In genomic region chr17:63798961-63799531, GRCm38 (mm10) we compare ENCODE assay signal across 27 mouse cellular contexts.
DNase-seq lines count a peak whose midpoint lies in the region; ATAC-seq and TF ChIP-seq lines count a peak whose summit lies in the region.
"Had no signal": no experiment of that assay in that cellular context is flagged by ENCODE, and none has a peak within 500 bp of the region (broad histone marks: within the 10 kb centered on the region; RNA-seq: fewer than 3 reads in every experiment).

No protein-coding gene starts in this region.

- 0 out of 2 replicates have a peak, but pooled peaks cover 4% of the 10 kb centered on the region for H3K4me1 ChIP-seq in embryonic facial prominence, embryonic 14.5 days (ENCODE audit: control insufficient read depth, insufficient read depth, low read length)
- no peaks in the 10 kb centered on the region for H3K4me1 ChIP-seq in embryonic facial prominence, embryonic 10.5 days
- H3K4me1 ChIP-seq in limb, embryonic 14.5 days (ENCODE audit: control insufficient read depth, insufficient read depth, low read length): no peaks in the 10 kb centered on the region
- H3K4me1 ChIP-seq: embryonic facial prominence, embryonic 12.5 days; heart, embryonic 13.5 days; stomach, embryonic 15.5 days had no signal

- peak; percentile 48 for DNase-seq in embryonic facial prominence, embryonic 14.5 days (ENCODE audit: low spot score)
- DNase-seq in embryonic facial prominence, embryonic 10.5 days (ENCODE audit: low spot score): no peak
- DNase-seq in adrenal gland, postnatal 14 days: peak; percentile 27
- peak; percentile 52 for DNase-seq in limb, embryonic 14.5 days (ENCODE audit: low spot score)
- DNase-seq in right cerebral cortex, postnatal 14 days: no peak
- no peak for DNase-seq in lung, postnatal 10 days
- no peak for DNase-seq in urinary bladder, adult 2 months (ENCODE audit: low spot score)
- DNase-seq: B cell, adult 2 months; cerebellum, adult 11 months; cerebellum, postnatal 10 days; gastrocnemius, postnatal 10 days; heart, adult 18-20 months; heart, postnatal 36 days; kidney, adult 18-20 months; left cerebral cortex, postnatal 4 days; right cerebral cortex, postnatal 4 days; thymus, postnatal 25 days had no signal

- no peaks in the 10 kb centered on the region for H3K79me2 ChIP-seq in C2C12 (ENCODE audit: control insufficient read depth, insufficient read depth)

- H3K27ac ChIP-seq in embryonic facial prominence, embryonic 14.5 days (replicated peaks; ENCODE audit: low read depth, low read length): no peak overlapping the region
- no peak overlapping the region for H3K27ac ChIP-seq in embryonic facial prominence, embryonic 10.5 days (replicated peaks)
- no peak overlapping the region for H3K27ac ChIP-seq in limb, embryonic 14.5 days (replicated peaks; ENCODE audit: low read depth, low read length)
- H3K27ac ChIP-seq: embryonic facial prominence, embryonic 12.5 days; heart, embryonic 13.5 days; hindbrain, embryonic 14.5 days; kidney, postnatal 0 days; macrophage; stomach, embryonic 15.5 days had no signal

- H3K27me3 ChIP-seq in embryonic facial prominence, embryonic 14.5 days (replicated peaks; ENCODE audit: control insufficient read depth, insufficient read depth, low read length): no peaks in the 10 kb centered on the region
- H3K27me3 ChIP-seq in embryonic facial prominence, embryonic 10.5 days (replicated peaks; ENCODE audit: low read depth, poor library complexity, severe bottlenecking): no peaks in the 10 kb centered on the region
- H3K27me3 ChIP-seq in C2C12 (ENCODE audit: control insufficient read depth, insufficient read depth, insufficient read length): no peaks in the 10 kb centered on the region
- no peaks in the 10 kb centered on the region for H3K27me3 ChIP-seq in limb, embryonic 14.5 days (ENCODE audit: control insufficient read depth, insufficient read depth, low read length)
- H3K27me3 ChIP-seq: embryonic facial prominence, embryonic 12.5 days; heart, embryonic 13.5 days; stomach, embryonic 15.5 days had no signal

- H3K36me3 ChIP-seq in embryonic facial prominence, embryonic 14.5 days (ENCODE audit: control insufficient read depth, insufficient read depth, low read length): no peaks in the 10 kb centered on the region
- H3K36me3 ChIP-seq in embryonic facial prominence, embryonic 10.5 days (replicated peaks): no peaks in the 10 kb centered on the region
- no peaks in the 10 kb centered on the region for H3K36me3 ChIP-seq in C2C12 (ENCODE audit: control insufficient read depth, insufficient read depth)
- H3K36me3 ChIP-seq in limb, embryonic 14.5 days (ENCODE audit: control insufficient read depth, insufficient read depth, low read length): no peaks in the 10 kb centered on the region
- H3K36me3 ChIP-seq: embryonic facial prominence, embryonic 12.5 days; heart, embryonic 13.5 days; stomach, embryonic 15.5 days had no signal

- ATAC-seq in embryonic facial prominence, embryonic 14.5 days (ENCODE audit: low read depth): no peak
- no peak for ATAC-seq in limb, embryonic 14.5 days (ENCODE audit: low FRiP score, low read depth)
- ATAC-seq: forebrain, embryonic 14.5 days; inflammation-experienced regulatory T-cells, adult 6 months had no signal

- no peaks in the 10 kb centered on the region for H3K9me3 ChIP-seq in embryonic facial prominence, embryonic 14.5 days (ENCODE audit: control insufficient read depth, low read length)
- no peaks in the 10 kb centered on the region for H3K9me3 ChIP-seq in embryonic facial prominence, embryonic 10.5 days
- H3K9me3 ChIP-seq in limb, embryonic 14.5 days (ENCODE audit: control insufficient read depth, low read length): no peaks in the 10 kb centered on the region
- H3K9me3 ChIP-seq: embryonic facial prominence, embryonic 12.5 days; heart, embryonic 13.5 days; stomach, embryonic 15.5 days had no signal

- no peak overlapping the region for H3K4me2 ChIP-seq in embryonic facial prominence, embryonic 14.5 days (ENCODE audit: low read depth, low read length)
- H3K4me2 ChIP-seq in limb, embryonic 14.5 days (replicated peaks; ENCODE audit: low read depth, low read length, severe bottlenecking): no peak overlapping the region
- H3K4me2 ChIP-seq: embryonic facial prominence, embryonic 12.5 days; heart, embryonic 13.5 days; hindbrain, embryonic 14.5 days; midbrain, embryonic 11.5 days; stomach, embryonic 15.5 days had no signal

- no peaks in the 10 kb centered on the region for H3K79me3 ChIP-seq in C2C12 (ENCODE audit: low read depth)

- H3K9ac ChIP-seq in embryonic facial prominence, embryonic 14.5 days (ENCODE audit: low read depth, low read length): no peak overlapping the region
- no peak overlapping the region for H3K9ac ChIP-seq in limb, embryonic 14.5 days (ENCODE audit: low read depth, low read length, severe bottlenecking)
- H3K9ac ChIP-seq: embryonic facial prominence, embryonic 12.5 days; heart, embryonic 13.5 days; hindbrain, embryonic 14.5 days; stomach, embryonic 15.5 days had no signal

- 73% methylated on average over 6 of the region's 6 CpGs for WGBS in embryonic facial prominence, embryonic 14.5 days
- WGBS in embryonic facial prominence, embryonic 10.5 days: 87% methylated on average over 6 of the region's 6 CpGs
- WGBS in limb, embryonic 14.5 days: 83% methylated on average over 6 of the region's 6 CpGs

- TF ChIP-seq POLR2A in limb, embryonic 14.5 days (IDR thresholded peaks at IDR 0.05; ENCODE audit: borderline replicate concordance, extremely low read depth, insufficient read depth, insufficient read length): no peak

- no peak overlapping the region for H3ac ChIP-seq in C2C12 (ENCODE audit: control insufficient read depth, insufficient read length, low read depth)

- no peak overlapping the region for H3K4me3 ChIP-seq in embryonic facial prominence, embryonic 14.5 days (ENCODE audit: low read depth, low read length)
- H3K4me3 ChIP-seq in embryonic facial prominence, embryonic 10.5 days: no peak overlapping the region
- H3K4me3 ChIP-seq in C2C12 (ENCODE audit: insufficient read depth, poor library complexity, severe bottlenecking): no peak overlapping the region
- H3K4me3 ChIP-seq in limb, embryonic 14.5 days (replicated peaks; ENCODE audit: low read length): no peak overlapping the region
- H3K4me3 ChIP-seq: embryonic facial prominence, embryonic 12.5 days; heart, embryonic 13.5 days; stomach, embryonic 15.5 days had no signal

- TF ChIP-seq CTCF in C2C12 (IDR thresholded peaks at IDR 0.05; ENCODE audit: control insufficient read depth, insufficient read depth, insufficient read length): no peak

TF ChIP-seq in C2C12, 6 proteins besides CTCF, POLR2A, EP300 and RAD21:
- TF ChIP-seq CEBPB (IDR thresholded peaks at IDR 0.05; ENCODE audit: low read depth) (peak; percentile 21), FOSL1 (IDR thresholded peaks at IDR 0.05; ENCODE audit: insufficient read depth, low read length, poor library complexity, severe bottlenecking) (peak; percentile 100), MYOG (IDR thresholded peaks at IDR 0.05; ENCODE audit: control insufficient read depth, extremely low read depth, insufficient read length) (no peak), MAX (IDR thresholded peaks at IDR 0.05) (peak; percentile 51), MYOD1 (IDR thresholded peaks at IDR 0.05; ENCODE audit: control insufficient read depth, insufficient read length, low read depth) (peak; percentile 22)

Comparison
In these comparisons a context has a peak if more than half of its experiments do, and no peak if none do; other contexts are left out.
1. DNase-seq: peak in embryonic facial prominence, embryonic 14.5 days (single experiment), adrenal gland, postnatal 14 days (single experiment) and limb, embryonic 14.5 days (single experiment); none in embryonic facial prominence, embryonic 10.5 days (single experiment), right cerebral cortex, postnatal 14 days (single experiment), lung, postnatal 10 days (single experiment) and urinary bladder, adult 2 months (single experiment).